In the genomic region with DNA sequence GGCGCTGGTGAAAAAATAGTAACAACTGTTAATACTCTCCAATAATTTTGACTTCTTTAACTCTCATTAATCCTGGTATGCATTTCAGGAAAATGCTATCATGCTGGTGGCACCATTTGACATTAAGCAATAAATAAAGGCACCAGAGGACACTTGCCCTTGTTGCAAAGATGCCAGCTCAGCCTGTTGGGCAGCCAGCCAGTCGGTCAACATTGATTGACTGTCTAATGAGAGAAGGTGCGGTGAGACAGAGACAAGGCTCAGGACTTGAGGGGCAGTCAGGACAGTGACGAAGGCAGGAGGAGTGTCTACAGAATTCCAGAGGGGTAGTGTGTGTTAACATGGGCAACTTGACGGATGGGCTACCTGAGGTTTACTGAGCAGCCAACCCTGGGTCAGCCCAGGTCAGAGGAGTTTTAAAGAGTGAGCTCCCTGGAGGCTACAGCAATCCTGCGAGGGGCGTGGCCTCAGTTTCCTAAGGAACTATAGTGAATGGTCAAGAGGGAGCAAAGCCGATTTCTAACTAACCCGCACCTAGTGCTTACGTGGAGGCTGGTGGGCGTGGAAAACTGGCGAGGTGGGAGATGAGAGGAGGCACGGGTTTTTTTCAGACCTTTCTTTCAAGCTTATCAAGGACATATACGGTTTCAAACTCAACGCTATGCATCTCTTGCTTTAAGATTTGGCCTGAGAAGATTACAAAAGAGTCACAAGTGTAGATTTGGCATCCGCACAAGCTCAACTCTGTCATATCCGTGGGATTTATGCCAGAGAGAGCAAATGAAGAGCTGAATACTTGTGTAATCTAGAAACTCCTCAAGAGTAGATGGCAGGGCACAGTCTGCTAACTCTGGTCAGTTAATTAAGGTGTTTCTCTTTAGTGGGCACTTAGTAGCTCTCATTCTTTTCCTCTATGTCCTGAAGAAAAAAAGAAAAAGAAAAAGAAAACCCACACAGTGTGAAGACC, we compare ENCODE assay signal across 9 mouse cellular contexts.
A peak's percentile ranks its signal among the peaks of the same experiment; 100 is the strongest.
DNase-seq lines count a peak whose midpoint lies in the region; ATAC-seq and TF ChIP-seq lines count a peak whose summit lies in the region.
"Had no signal": no experiment of that assay in that cellular context is flagged by ENCODE, and none has a peak within 500 bp of the region (broad histone marks: within the 10 kb centered on the region; RNA-seq: fewer than 3 reads in every experiment).

No protein-coding gene starts in this region.

- TF ChIP-seq CTCF in lung, embryonic 14.5 days (IDR thresholded peaks at IDR 0.05; ENCODE audit: low read depth), result no peak

- H3K27ac ChIP-seq in heart, embryonic 11.5 days (ENCODE audit: low read depth, low read length), result no peak overlapping the region
- no peak overlapping the region for H3K27ac ChIP-seq in heart, embryonic 12.5 days (ENCODE audit: poor library complexity, severe bottlenecking)
- no peak overlapping the region for H3K27ac ChIP-seq in lung, embryonic 14.5 days (ENCODE audit: low read depth)
- H3K27ac ChIP-seq: left cerebral cortex, adult 2 months had no signal

- no peak for ATAC-seq in heart, embryonic 11.5 days (replicated peaks; ENCODE audit: insufficient number of reproducible peaks, low FRiP score, low TSS enrichment)
- ATAC-seq in heart, embryonic 12.5 days (ENCODE audit: insufficient number of reproducible peaks, low FRiP score), result no peak
- no peak for ATAC-seq in lung, embryonic 14.5 days (ENCODE audit: insufficient read depth)
- no peak for ATAC-seq in megakaryocyte progenitor cell, adult 5-6 weeks (replicated peaks; ENCODE audit: poor library complexity)

- peak; percentile 91 for DNase-seq in heart, adult 11 months
- peak; percentile 19 for DNase-seq in NIH3T3 (ENCODE audit: low read depth)
- peak; percentile 34 for DNase-seq in lung, embryonic 14.5 days
- no peak for DNase-seq in frontal cortex, postnatal 14 days (ENCODE audit: low spot score in 2 of 2)
- no peak for DNase-seq in layer of hippocampus, adult 9-10 months (ENCODE audit: low spot score)

- no peak overlapping the region for H3K4me2 ChIP-seq in heart, embryonic 11.5 days
- peak overlapping the region; percentile 39 for H3K4me2 ChIP-seq in heart, embryonic 12.5 days
- H3K4me2 ChIP-seq in lung, embryonic 14.5 days, result peak overlapping the region; percentile 5; the same call in 1 of the 2 replicates

- no peaks in the 10 kb centered on the region for H3K4me1 ChIP-seq in heart, embryonic 11.5 days (ENCODE audit: control insufficient read depth, insufficient read depth, low read length)
- peaks cover 6% of the 10 kb centered on the region; the same call in 1 of the 2 replicates for H3K4me1 ChIP-seq in heart, embryonic 12.5 days (replicated peaks)
- no peaks in the 10 kb centered on the region for H3K4me1 ChIP-seq in lung, embryonic 14.5 days (ENCODE audit: insufficient read depth)

- H3K27me3 ChIP-seq in heart, embryonic 11.5 days (ENCODE audit: control insufficient read depth, insufficient read depth, low read length), result no peaks in the 10 kb centered on the region
- H3K27me3 ChIP-seq in heart, embryonic 12.5 days (replicated peaks), result no peaks in the 10 kb centered on the region
- no peaks in the 10 kb centered on the region for H3K27me3 ChIP-seq in lung, embryonic 14.5 days (ENCODE audit: insufficient read depth, low read length)

- 35% methylated on average over 17 of the region's 17 CpGs for WGBS in heart, embryonic 11.5 days (ENCODE audit: insufficient replicate concordance)
- 40% methylated on average over 17 of the region's 17 CpGs for WGBS in heart, embryonic 12.5 days
- WGBS in lung, embryonic 14.5 days, result 29% methylated on average over 17 of the region's 17 CpGs

- no peaks in the 10 kb centered on the region for H3K9me3 ChIP-seq in heart, embryonic 11.5 days (replicated peaks; ENCODE audit: control insufficient read depth, low read length)
- no peaks in the 10 kb centered on the region for H3K9me3 ChIP-seq in heart, embryonic 12.5 days (replicated peaks)
- H3K9me3 ChIP-seq in lung, embryonic 14.5 days (ENCODE audit: low read depth, low read length), result no peaks in the 10 kb centered on the region

- H3K9ac ChIP-seq in heart, embryonic 11.5 days (ENCODE audit: low read depth, low read length), result no peak overlapping the region
- no peak overlapping the region for H3K9ac ChIP-seq in heart, embryonic 12.5 days
- no peak overlapping the region for H3K9ac ChIP-seq in lung, embryonic 14.5 days

- H3K36me3 ChIP-seq in heart, embryonic 11.5 days (ENCODE audit: control insufficient read depth, insufficient read depth, low read length), result no peaks in the 10 kb centered on the region
- H3K36me3 ChIP-seq in heart, embryonic 12.5 days, result no peaks in the 10 kb centered on the region
- no peaks in the 10 kb centered on the region for H3K36me3 ChIP-seq in lung, embryonic 14.5 days (ENCODE audit: insufficient read depth)

- no peak overlapping the region for H3K4me3 ChIP-seq in heart, embryonic 11.5 days (ENCODE audit: low read depth, low read length)
- H3K4me3 ChIP-seq in heart, embryonic 12.5 days, result no peak overlapping the region
- H3K4me3 ChIP-seq in lung, embryonic 14.5 days (ENCODE audit: low read depth, low read length), result no peak overlapping the region
- H3K4me3 ChIP-seq: left cerebral cortex, adult 2 months had no signal

Comparison
In these comparisons a context has a peak if more than half of its experiments do, and no peak if none do; other contexts are left out.
1. DNase-seq: peak in heart, adult 11 months (single experiment), NIH3T3 (single experiment) and lung, embryonic 14.5 days (single experiment); none in frontal cortex, postnatal 14 days (0 of 2) and layer of hippocampus, adult 9-10 months (single experiment).